Mouse (Mus musculus) hematopoietic multipotent progenitor cell, adult 10-12 weeks (in vitro differentiated cells): ENCODE measurements around the gene Cst9. TPM values are rescaled to one million over a fixed set of nuclear protein-coding genes. Genes with fewer than 3 reads are reported as not detected.

Experiments
- polyA plus RNA-seq: library from polyadenylated mRNA; stranded (reverse); fragments of >175 nt; gene quantifications from 2 replicates; pipeline ENCODE4 v1.2.3, GENCODE M21; 2012; ENCODE audit warnings: low replicate concordance

The Cst9 gene
- not detected in 2 replicates for polyA plus RNA-seq

GRCm38 (mm10) chr2:148834912-148835311 is at the start of gene Cst9:
TSS of gene Cst9 (plus strand) at chr2:148835147.

GRCm38 (mm10) chr2:148789142-148789541 is 45.8 kb upstream of the Cst9 start, which contains the start of gene Cst12:
TSS of gene Cst12 (plus strand) at chr2:148789361.

GRCm38 (mm10) chr2:148798485-148798884 is 36.5 kb upstream of the Cst9 start, which contains the start of gene Cst8:
TSS of gene Cst8 (plus strand) at chr2:148798785.

GRCm38 (mm10) chr2:148819909-148820308 is 15.0 kb upstream of the Cst9 start, which contains the start of gene Cst13:
TSS of gene Cst13 (plus strand) at chr2:148820081.

GRCm38 (mm10) chr2:148864966-148865365 is 30.0 kb downstream of the Cst9 start, which contains the start of gene 9230104L09Rik:
TSS of gene 9230104L09Rik (minus strand) at chr2:148865038.

GRCm38 (mm10) chr2:148875335-148875811 is 40.4 kb downstream of the Cst9 start, which contains the start of gene Cst3:
TSS of gene Cst3 (minus strand) at chr2:148875692.

Other genes starting within 250 kb of the Cst9 start
- gene Nxt1, start 162.5 kb upstream of the Cst9 start, polyA plus RNA-seq = 18.2 and 18.4 TPM in 2 replicates
- gene Gzf1, start 154.1 kb upstream of the Cst9 start, polyA plus RNA-seq = 6.3 and 9.9 TPM in 2 replicates
- 0.05 and 0.13 TPM in 2 replicates for gene Napb, start 102.7 kb upstream of the Cst9 start, polyA plus RNA-seq
- not detected in 2 replicates for gene Cstl1, start 84.8 kb upstream of the Cst9 start, polyA plus RNA-seq
- gene Cst11, start 63.6 kb upstream of the Cst9 start, polyA plus RNA-seq = not detected in 2 replicates
- gene 8030411F24Rik, start 53.1 kb upstream of the Cst9 start, polyA plus RNA-seq = not detected in 2 replicates
- gene Cst12, start 45.8 kb upstream of the Cst9 start, polyA plus RNA-seq = not detected in 2 replicates
- gene Cst8, start 36.4 kb upstream of the Cst9 start, polyA plus RNA-seq = not detected in 2 replicates
- not detected in 2 replicates for gene Cst13, start 15.1 kb upstream of the Cst9 start, polyA plus RNA-seq
- not detected in 2 replicates for gene 9230104L09Rik, start 29.9 kb downstream of the Cst9 start, polyA plus RNA-seq
- gene Cst3, start 40.5 kb downstream of the Cst9 start, polyA plus RNA-seq = 1,287 and 1,290 TPM in 2 replicates
- gene Gm1330, start 168.1 kb downstream of the Cst9 start, polyA plus RNA-seq = not detected in 2 replicates
- not detected in 2 replicates for gene Gm10750, start 182.1 kb downstream of the Cst9 start, polyA plus RNA-seq